Mouse (Mus musculus): ENCODE data around the gene Olfr1349. TPM values are rescaled to one million over a fixed set of nuclear protein-coding genes. Genes with fewer than 3 reads are reported as not detected.

Gene Olfr1349
- not detected in 2 replicates for polyA plus RNA-seq (2012; rRNA removed)

GRCm38 (mm10) chr7:6522850-6523249, at the start of gene Olfr1349:
Olfr1349 (minus strand) TSS chr7:6522950.

GRCm38 (mm10) chr7:6564541-6564940, 41.8 kb upstream of the Olfr1349 start, which contains the start of gene Olfr1350:
Olfr1350 (plus strand) TSS chr7:6564841.

GRCm38 (mm10) chr7:6508648-6509047, 14.1 kb downstream of the Olfr1349 start, which contains the start of gene Olfr1348:
Olfr1348 (minus strand) TSS chr7:6508748.

GRCm38 (mm10) chr7:6499655-6500054, 23.1 kb downstream of the Olfr1349 start, which contains the start of gene Olfr1347:
Olfr1347 (minus strand) TSS chr7:6499755.

GRCm38 (mm10) chr7:6486841-6487240, 35.9 kb downstream of the Olfr1349 start, which contains the start of gene Olfr5:
Olfr5 (minus strand) TSS chr7:6486941.

GRCm38 (mm10) chr7:6466951-6467350, 55.8 kb downstream of the Olfr1349 start, which contains the start of gene Olfr1346:
Olfr1346 (plus strand) TSS chr7:6467101.

Other genes starting within 250 kb of the Olfr1349 start
- 0.05 and 0.12 TPM in 2 replicates for gene Zfp667, start 236.4 kb downstream of the Olfr1349 start, polyA plus RNA-seq (2012; rRNA removed)
- gene Zfp583, start 191.7 kb downstream of the Olfr1349 start, polyA plus RNA-seq (2012; rRNA removed): 0.09 TPM in 1 of 2 replicates, not detected in the other
- gene Gm3854, start 179.2 kb downstream of the Olfr1349 start, polyA plus RNA-seq (2012; rRNA removed): not detected in 2 replicates
- 0.01 TPM in 1 of 2 replicates, not detected in the other for gene Zfp78, start 159.7 kb downstream of the Olfr1349 start, polyA plus RNA-seq (2012; rRNA removed)
- 0.17 and 0.54 TPM in 2 replicates for gene Zfp28, start 139.7 kb downstream of the Olfr1349 start, polyA plus RNA-seq (2012; rRNA removed)
- not detected in 2 replicates for gene Smim17, start 124.2 kb downstream of the Olfr1349 start, polyA plus RNA-seq (2012; rRNA removed)
- not detected in 2 replicates for gene Gm20715, start 112.7 kb downstream of the Olfr1349 start, polyA plus RNA-seq (2012; rRNA removed)
- not detected in 2 replicates for gene Olfr1344, start 84.3 kb downstream of the Olfr1349 start, polyA plus RNA-seq (2012; rRNA removed)
- not detected in 2 replicates for gene Olfr1336, start 66.8 kb downstream of the Olfr1349 start, polyA plus RNA-seq (2012; rRNA removed)
- not detected in 2 replicates for gene Olfr1346, start 55.8 kb downstream of the Olfr1349 start, polyA plus RNA-seq (2012; rRNA removed)
- not detected in 2 replicates for gene Olfr5, start 36.0 kb downstream of the Olfr1349 start, polyA plus RNA-seq (2012; rRNA removed)
- not detected in 2 replicates for gene Olfr1347, start 23.2 kb downstream of the Olfr1349 start, polyA plus RNA-seq (2012; rRNA removed)
- not detected in 2 replicates for gene Olfr1348, start 14.2 kb downstream of the Olfr1349 start, polyA plus RNA-seq (2012; rRNA removed)
- not detected in 2 replicates for gene Olfr1350, start 41.9 kb upstream of the Olfr1349 start, polyA plus RNA-seq (2012; rRNA removed)
- gene Zim1, start 173.5 kb upstream of the Olfr1349 start, polyA plus RNA-seq (2012; rRNA removed): 0.02 TPM in 1 of 2 replicates, not detected in the other
- 0.29 and 1.3 TPM in 2 replicates for gene Peg3, start 207.5 kb upstream of the Olfr1349 start, polyA plus RNA-seq (2012; rRNA removed)
- gene Usp29, start 207.6 kb upstream of the Olfr1349 start, polyA plus RNA-seq (2012; rRNA removed): 0.10 TPM in 2 replicates